Mouse (Mus musculus) adrenal gland, adult (tissue): Measurements from ENCODE around the gene Phox2b.

Experiments
- DNase-seq, 2 experiments: peaks; one replicate each; pipeline ENCODE4 v3.0.0; 2022 to 2023; ENCODE audit warnings: low spot score in 1 of 2; ENCODE audit not compliant: inconsistent age in 2 of 2

Gene Phox2b

GRCm38 (mm10) chr5:67093991-67094390 is 5.1 kb downstream of the Phox2b start:
- no peak for DNase-seq

DNA sequence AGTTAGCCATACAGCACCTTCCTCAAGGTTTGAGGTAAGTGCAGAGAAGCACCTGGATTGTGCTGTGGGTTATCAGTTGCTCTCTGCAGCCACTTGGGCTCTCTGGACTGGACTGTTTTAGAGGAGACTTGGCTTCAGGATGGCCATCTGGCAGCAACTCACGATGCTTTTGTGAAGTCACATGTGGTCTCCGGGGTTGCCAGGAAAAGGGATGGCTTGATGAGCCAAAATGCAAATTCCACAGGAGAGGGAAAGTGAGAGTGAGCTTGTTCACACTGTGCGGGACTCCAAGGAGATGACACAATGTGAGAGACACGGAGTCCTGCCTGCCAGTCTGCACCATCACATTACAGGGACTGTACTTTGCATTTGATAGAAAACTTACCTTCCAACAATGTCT is 7.3 kb downstream of the Phox2b start:
- DNase-seq = no peak

DNA sequence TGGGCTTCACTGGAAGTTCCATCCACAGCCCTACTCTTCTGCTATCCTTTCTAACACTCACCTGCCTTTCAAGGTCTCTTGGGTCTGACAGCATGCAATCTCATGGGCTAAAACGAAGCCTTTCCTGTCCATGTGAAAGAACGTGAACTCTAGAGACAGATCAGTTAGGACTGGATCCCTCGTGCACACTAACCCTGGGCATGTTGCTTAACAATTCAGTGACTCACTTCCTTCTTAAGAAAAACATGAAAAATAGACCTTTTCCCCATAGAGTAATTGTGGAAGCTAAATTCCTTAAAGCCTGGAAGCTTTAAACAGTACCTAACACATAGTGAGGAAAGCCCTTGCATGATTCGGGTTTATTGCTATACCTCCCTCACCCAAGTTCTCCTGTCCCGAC is 8.2 kb downstream of the Phox2b start:
- DNase-seq = peak in 1 of 2 experiments; percentile 30

- DNase-seq = no peak
Measured at GRCm38 (mm10) chr5:67083117-67083516, 16.0 kb downstream of the Phox2b start.

GRCm38 (mm10) chr5:67063596-67063995 is 35.5 kb downstream of the Phox2b start:
- no peak for DNase-seq

GRCm38 (mm10) chr5:67060519-67060918 is 38.6 kb downstream of the Phox2b start:
- DNase-seq = no peak

GRCm38 (mm10) chr5:67057803-67058202 is 41.3 kb downstream of the Phox2b start:
- DNase-seq = no peak

DNA sequence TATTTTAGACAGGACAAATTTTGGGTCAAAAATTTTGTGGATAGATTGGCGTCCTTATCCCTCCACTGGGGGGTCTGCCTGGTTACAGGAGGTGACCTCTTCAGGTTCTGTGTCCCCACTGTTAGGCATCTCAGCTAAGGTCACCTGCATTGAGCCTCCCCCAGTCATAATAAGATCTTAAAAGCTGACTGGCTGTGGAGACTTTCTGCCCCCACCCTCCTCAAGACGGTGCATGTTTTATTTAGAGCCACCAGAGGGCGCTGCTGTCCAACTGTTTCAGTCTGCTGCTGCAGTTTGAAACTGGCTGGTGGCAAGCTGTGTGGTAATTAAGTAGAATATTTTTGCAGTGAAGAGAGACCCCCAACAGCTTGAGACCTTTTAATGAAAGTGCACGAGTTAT is 51.1 kb downstream of the Phox2b start:
- DNase-seq = peak; percentile 19 to 64
